Mouse (Mus musculus) small intestine, adult 2 months (tissue): ENCODE data around the gene Vmn2r68. TPM values are rescaled to one million over a fixed set of nuclear protein-coding genes. Genes with fewer than 3 reads are reported as not detected.

Experiments
- H3K27ac ChIP-seq: fragments of 200-500 bp; 2 replicates; pipeline ENCODE4 v1.5.1; 2012; ENCODE audit warnings: low read depth, low read length, control low read depth, inconsistent platforms; ENCODE audit not compliant: insufficient read depth
- H3K27me3 ChIP-seq: fragments of 200-500 bp; 2 replicates; pipeline ENCODE4 v1.6.1; 2012; ENCODE audit warnings: mild to moderate bottlenecking, moderate library complexity, low read length, inconsistent platforms; ENCODE audit not compliant: control insufficient read depth, insufficient read depth
- H3K36me3 ChIP-seq: fragments of 200-500 bp; 2 replicates; pipeline ENCODE4 v1.6.1; 2012; ENCODE audit warnings: mild to moderate bottlenecking, low read length, control low read depth, inconsistent platforms; ENCODE audit not compliant: control insufficient read depth, insufficient read depth
- H3K4me1 ChIP-seq: fragments of 200-500 bp; 2 replicates; pipeline ENCODE4 v1.6.1; 2012; ENCODE audit warnings: low read length, inconsistent platforms, mixed read lengths; ENCODE audit not compliant: control insufficient read depth, insufficient read depth, insufficient read length
- H3K4me3 ChIP-seq: fragments of 200-500 bp; 2 replicates; pipeline ENCODE4 v1.5.1; 2012; ENCODE audit warnings: low read depth, mild to moderate bottlenecking, control low read depth, inconsistent platforms, low read length, moderate library complexity
- CTCF ChIP-seq: fragments of 200-500 bp; IDR thresholded peaks from 2 replicates; pipeline ENCODE4 v1.5.1; 2012; ENCODE audit warnings: low read depth, mild to moderate bottlenecking, control low read depth, inconsistent platforms, low read length, moderate library complexity, mixed read lengths; ENCODE audit not compliant: insufficient replicate concordance, insufficient read length; ENCODE audit errors: extremely low read depth
- POLR2A ChIP-seq: fragments of 200-500 bp; IDR thresholded peaks from 2 replicates; pipeline ENCODE4 v1.6.1; 2012; ENCODE audit warnings: low read depth, mild to moderate bottlenecking, control low read depth, inconsistent platforms, low read length, moderate library complexity
- polyA plus RNA-seq: library from polyadenylated mRNA; depleted of rRNA; stranded (reverse); fragments of >200 nt; gene quantifications from 2 replicates; pipeline ENCODE4 v1.2.3, GENCODE M21; 2012; rRNA removed

The Vmn2r68 gene
- not detected in 2 replicates for polyA plus RNA-seq

- H3K27ac ChIP-seq = no peak within 1 kb of the TSS
- H3K36me3 ChIP-seq = no peaks in the 10 kb centered on the region
- no peaks in the 10 kb centered on the region for H3K4me1 ChIP-seq
- no peak within 1 kb of the TSS for H3K4me3 ChIP-seq
- no peaks in the 10 kb centered on the region for H3K27me3 ChIP-seq
- TF ChIP-seq POLR2A (no peak), CTCF (no peak)
Measured at GRCm38 (mm10) chr7:85237683-85238082, at the start of gene Vmn2r68. Gene Vmn2r68, minus strand, starts transcription at chr7:85237783.

Other genes starting within 250 kb of the Vmn2r68 start
- not detected in 2 replicates for gene Vmn2r66, start 225.5 kb downstream of the Vmn2r68 start, polyA plus RNA-seq
- not detected in 2 replicates for gene Vmn2r67, start 81.8 kb downstream of the Vmn2r68 start, polyA plus RNA-seq
- not detected in 2 replicates for gene Vmn2r69, start 178.1 kb upstream of the Vmn2r68 start, polyA plus RNA-seq